ENCODE assay signal across 8 mouse cellular contexts in the genomic region with DNA sequence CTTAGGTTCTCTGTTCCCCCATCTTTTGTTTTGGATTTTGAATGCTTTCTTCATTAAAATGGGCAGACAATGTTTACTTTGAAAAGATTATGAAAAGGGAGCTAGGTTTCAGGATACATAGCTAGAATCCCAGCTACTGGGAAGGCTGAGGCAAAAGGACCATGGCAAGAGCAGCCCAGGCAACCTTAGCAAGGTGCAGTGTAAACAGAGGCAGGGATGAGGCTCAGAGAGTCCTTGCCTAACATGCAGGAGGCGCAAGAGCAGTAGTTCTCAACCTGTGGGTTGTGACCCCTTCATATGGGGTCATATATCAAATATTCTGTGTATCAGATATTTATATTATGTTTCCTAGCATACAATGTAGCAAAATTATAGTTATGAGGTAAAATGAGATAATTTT. TPM values are rescaled to one million over a fixed set of nuclear protein-coding genes. Genes with fewer than 3 reads are reported as not detected.
DNase-seq lines count a peak whose midpoint lies in the region; ATAC-seq and TF ChIP-seq lines count a peak whose summit lies in the region.

No protein-coding gene starts in this region.

- H3K4me1 ChIP-seq in kidney, postnatal 0 days (replicated peaks; ENCODE audit: insufficient read depth, low read length): peaks cover 13% of the 10 kb centered on the region; the same call in 1 of the 2 replicates
- peaks cover 23% of the 10 kb centered on the region for H3K4me1 ChIP-seq in embryonic facial prominence, embryonic 13.5 days
- peaks cover 22% of the 10 kb centered on the region for H3K4me1 ChIP-seq in intestine, embryonic 14.5 days (replicated peaks; ENCODE audit: control insufficient read depth, insufficient read depth, low read length)

- H3K36me3 ChIP-seq in kidney, postnatal 0 days (ENCODE audit: insufficient read depth, low read length): peaks cover 9% of the 10 kb centered on the region; the same call in 1 of the 2 replicates
- peaks cover 26% of the 10 kb centered on the region for H3K36me3 ChIP-seq in embryonic facial prominence, embryonic 13.5 days
- H3K36me3 ChIP-seq in intestine, embryonic 14.5 days (ENCODE audit: control insufficient read depth, insufficient read depth, low read length): peaks cover 34% of the 10 kb centered on the region
- H3K36me3 ChIP-seq in myocyte (ENCODE audit: control insufficient read depth, insufficient read depth): peaks cover 33% of the 10 kb centered on the region

- 73% methylated on average over 1 of the region's 1 CpGs for WGBS in kidney, postnatal 0 days
- 94% methylated on average over 1 of the region's 1 CpGs for WGBS in embryonic facial prominence, embryonic 13.5 days
- 78% methylated on average over 1 of the region's 1 CpGs for WGBS in intestine, embryonic 14.5 days

- no peak for DNase-seq in kidney, postnatal 0 days (ENCODE audit: low spot score)
- no peak for DNase-seq in kidney, postnatal 25 days
- no peak for DNase-seq in intestine, embryonic 14.5 days (ENCODE audit: low spot score)
- DNase-seq in spleen, adult 12 weeks (ENCODE audit: low spot score): no peak
- no peak for DNase-seq in right cerebral cortex, postnatal 14 days
- DNase-seq in gastrocnemius, adult 18-20 months (ENCODE audit: low spot score): no peak

- H3K4me2 ChIP-seq in kidney, postnatal 0 days (ENCODE audit: low read length): peak overlapping the region; percentile 79
- H3K4me2 ChIP-seq in embryonic facial prominence, embryonic 13.5 days: peak overlapping the region; percentile 79
- peak overlapping the region; percentile 93 for H3K4me2 ChIP-seq in intestine, embryonic 14.5 days (ENCODE audit: low read length)
- H3K4me2 ChIP-seq in myocyte (ENCODE audit: low read depth): peak overlapping the region; percentile 94

- no peaks in the 10 kb centered on the region for H3K9me3 ChIP-seq in kidney, postnatal 0 days (replicated peaks; ENCODE audit: low read length)
- H3K9me3 ChIP-seq in embryonic facial prominence, embryonic 13.5 days: no peaks in the 10 kb centered on the region
- no peaks in the 10 kb centered on the region for H3K9me3 ChIP-seq in intestine, embryonic 14.5 days (ENCODE audit: control insufficient read depth, low read length)

- H3ac ChIP-seq in myocyte (ENCODE audit: control insufficient read depth, insufficient read length): no peak overlapping the region

- H3K4me3 ChIP-seq in kidney, postnatal 0 days (replicated peaks; ENCODE audit: low read depth, low read length): no peak overlapping the region
- H3K4me3 ChIP-seq in embryonic facial prominence, embryonic 13.5 days: peak overlapping the region; percentile 86
- peak overlapping the region; percentile 77; the same call in 1 of the 2 replicates for H3K4me3 ChIP-seq in intestine, embryonic 14.5 days (ENCODE audit: low read depth, low read length)
- peak overlapping the region; percentile 95 for H3K4me3 ChIP-seq in myocyte

- H3K79me2 ChIP-seq in myocyte (ENCODE audit: control insufficient read depth, insufficient read depth): peaks cover 95% of the 10 kb centered on the region

- peak overlapping the region; percentile 8; the same call in 1 of the 2 replicates for H3K9ac ChIP-seq in kidney, postnatal 0 days (ENCODE audit: low read depth, low read length)
- 0 out of 2 replicates have a peak overlapping the region, but pooled peaks have one; percentile 41 for H3K9ac ChIP-seq in embryonic facial prominence, embryonic 13.5 days
- no peak overlapping the region for H3K9ac ChIP-seq in intestine, embryonic 14.5 days (ENCODE audit: low read length)

- no peaks in the 10 kb centered on the region for H3K27me3 ChIP-seq in kidney, postnatal 0 days (ENCODE audit: insufficient read depth, low read length)
- H3K27me3 ChIP-seq in embryonic facial prominence, embryonic 13.5 days: no peaks in the 10 kb centered on the region
- H3K27me3 ChIP-seq in intestine, embryonic 14.5 days (replicated peaks; ENCODE audit: control insufficient read depth, insufficient read depth, low read length): no peaks in the 10 kb centered on the region
- H3K27me3 ChIP-seq in myocyte (ENCODE audit: control insufficient read depth, insufficient read depth, insufficient read length): no peaks in the 10 kb centered on the region

- TF ChIP-seq POLR2A in myocyte (IDR thresholded peaks at IDR 0.05; ENCODE audit: insufficient read length, low read depth): no peak

- ATAC-seq in kidney, postnatal 0 days (replicated peaks; ENCODE audit: low FRiP score, low read depth): no peak
- ATAC-seq in embryonic facial prominence, embryonic 13.5 days (ENCODE audit: insufficient number of reproducible peaks, insufficient read depth, low FRiP score, low TSS enrichment, low read depth): no peak
- ATAC-seq in intestine, embryonic 14.5 days (replicated peaks; ENCODE audit: low FRiP score, low TSS enrichment, low read depth): no peak

- no peak for TF ChIP-seq CTCF in kidney, postnatal 0 days (IDR thresholded peaks at IDR 0.05; ENCODE audit: low read depth)

- H3K27ac ChIP-seq in kidney, postnatal 0 days: no peak overlapping the region
- no peak overlapping the region for H3K27ac ChIP-seq in embryonic facial prominence, embryonic 13.5 days
- no peak overlapping the region for H3K27ac ChIP-seq in intestine, embryonic 14.5 days (ENCODE audit: low read depth)

TF ChIP-seq in myocyte, 11 proteins besides CTCF, POLR2A, EP300 and RAD21:
- TF ChIP-seq POLR2AphosphoS2 (IDR thresholded peaks at IDR 0.05; ENCODE audit: insufficient read length, low read depth) (peak; percentile 63), E2F4 (IDR thresholded peaks at IDR 0.05; ENCODE audit: insufficient read depth) (no peak)
TF ChIP-seq in myocyte: peak in this region for 1.

RNA-seq across cellular contexts. Expression of a gene that starts 1.6 kb away (rescaled TPM):
- 28.6 and 31.2 TPM in 2 replicates for polyA plus RNA-seq in kidney, postnatal 0 days (2015; fragmentation: Nextera tagmentation; extraction: Ambion mirVana)
- polyA plus RNA-seq in embryonic facial prominence, embryonic 13.5 days (2015; fragmentation: Nextera tagmentation; extraction: Ambion mirVana): 36.2 and 38.3 TPM in 2 replicates
- 35.4 and 39.2 TPM in 2 replicates for polyA plus RNA-seq in intestine, embryonic 14.5 days (2014; fragmentation: Nextera tagmentation; extraction: Ambion mirVana)
- 22.6 TPM for polyA plus RNA-seq in myocyte (2012; fragmentation: generic; extraction: Trizol)
- total RNA-seq in gastrocnemius, adult 18-20 months (2021): 1 to 10 TPM; 6.3 to 6.5 TPM

RNA-seq across cellular contexts. Expression of a gene that starts 1.7 kb away (rescaled TPM):
- polyA plus RNA-seq in kidney, postnatal 0 days (2015; fragmentation: Nextera tagmentation; extraction: Ambion mirVana): 222 and 249 TPM in 2 replicates
- 86.1 and 105 TPM in 2 replicates for polyA plus RNA-seq in embryonic facial prominence, embryonic 13.5 days (2015; fragmentation: Nextera tagmentation; extraction: Ambion mirVana)
- polyA plus RNA-seq in intestine, embryonic 14.5 days (2014; fragmentation: Nextera tagmentation; extraction: Ambion mirVana): 133 and 140 TPM in 2 replicates
- 169 TPM for polyA plus RNA-seq in myocyte (2012; fragmentation: generic; extraction: Trizol)
- 10 to 100 TPM; 76.3 to 84.8 TPM for total RNA-seq in gastrocnemius, adult 18-20 months (2021)
